Mouse (Mus musculus): ENCODE data around the gene Lhfpl5. TPM values are rescaled to one million over a fixed set of nuclear protein-coding genes. Genes with fewer than 3 reads are reported as not detected.
"Not testable (repeated sequence)": the region's sequence is repeated elsewhere in the genome, so short reads cannot be mapped to it uniquely, and the experiment has no call there.

Gene Lhfpl5
- polyA plus RNA-seq, 1 experiment from 2014 or later = 0.32 TPM

- H3K9me3 ChIP-seq (replicated peaks) = no peaks in the 10 kb centered on the region
- no peaks in the 10 kb centered on the region for H3K36me3 ChIP-seq
- no peak overlapping the region for H3K27ac ChIP-seq
- no peak overlapping the region for H3K4me2 ChIP-seq
- H3K27me3 ChIP-seq (replicated peaks) = peaks cover 17% of the 10 kb centered on the region; the same call in 1 of the 2 replicates
- H3K9ac ChIP-seq = no peak overlapping the region
- no peak overlapping the region for H3K4me3 ChIP-seq
- peaks cover 13% of the 10 kb centered on the region for H3K4me1 ChIP-seq
- no peak for ATAC-seq
- WGBS (ENCODE audit: insufficient replicate concordance) = 14% methylated on average over 14 of the region's 14 CpGs
Observed at GRCm38 (mm10) chr17:28553040-28553793, 22.2 kb upstream of the Lhfpl5 start.

GRCm38 (mm10) chr17:28554021-28554420 is 21.4 kb upstream of the Lhfpl5 start:
- not testable (repeated sequence) for H3K4me3 ChIP-seq; H3K4me2 ChIP-seq; ATAC-seq; H3K9me3 ChIP-seq (replicated peaks); H3K9ac ChIP-seq; H3K36me3 ChIP-seq; H3K27ac ChIP-seq
- Histone ChIP-seq H3K4me1 (peaks cover 13% of the 10 kb centered on the region), H3K27me3 (replicated peaks) (peaks cover 14% of the 10 kb centered on the region; the same call in 1 of the 2 replicates)
- 76% methylated on average over 4 of the region's 4 CpGs for WGBS (ENCODE audit: insufficient replicate concordance)

- WGBS (ENCODE audit: insufficient replicate concordance) = 30% methylated on average over 6 of the region's 6 CpGs
- Histone ChIP-seq H3K36me3 (no peaks in the 10 kb centered on the region), H3K27ac (no peak overlapping the region), H3K9ac (no peak overlapping the region), H3K4me2 (no peak overlapping the region), H3K27me3 (replicated peaks) (peaks cover 9% of the 10 kb centered on the region; the same call in 1 of the 2 replicates), H3K4me3 (no peak overlapping the region), H3K9me3 (replicated peaks) (no peaks in the 10 kb centered on the region), H3K4me1 (peaks cover 18% of the 10 kb centered on the region)
- peak; percentile 33; the same call in 1 of the 2 replicates for ATAC-seq
Observed at GRCm38 (mm10) chr17:28556635-28557396, 18.6 kb upstream of the Lhfpl5 start.

GRCm38 (mm10) chr17:28557772-28558171 is 17.7 kb upstream of the Lhfpl5 start:
- WGBS (ENCODE audit: insufficient replicate concordance) = 58% methylated on average over 6 of the region's 6 CpGs
- H3K9ac ChIP-seq = no peak overlapping the region
- H3K36me3 ChIP-seq = no peaks in the 10 kb centered on the region
- no peak for ATAC-seq
- H3K27ac ChIP-seq = no peak overlapping the region
- peaks cover 9% of the 10 kb centered on the region; the same call in 1 of the 2 replicates for H3K27me3 ChIP-seq (replicated peaks)
- H3K4me1 ChIP-seq = peaks cover 18% of the 10 kb centered on the region
- H3K4me2 ChIP-seq = no peak overlapping the region
- H3K9me3 ChIP-seq (replicated peaks) = no peaks in the 10 kb centered on the region
- H3K4me3 ChIP-seq = no peak overlapping the region

- Histone ChIP-seq H3K9ac (no peak within 1 kb of the TSS), H3K9me3 (replicated peaks) (no peaks in the 10 kb centered on the region), H3K27ac (no peak within 1 kb of the TSS), H3K4me1 (peaks cover 18% of the 10 kb centered on the region), H3K4me2 (no peak within 1 kb of the TSS), H3K36me3 (no peaks in the 10 kb centered on the region), H3K4me3 (no peak within 1 kb of the TSS), H3K27me3 (replicated peaks) (peaks cover 9% of the 10 kb centered on the region; the same call in 1 of the 2 replicates)
- no peak for ATAC-seq
- 58% methylated on average over 4 of the region's 4 CpGs for WGBS (ENCODE audit: insufficient replicate concordance)
Observed at GRCm38 (mm10) chr17:28560598-28560997, 14.8 kb upstream of the Lhfpl5 start, which contains the start of gene Clps. Clps (minus strand) TSS chr17:28560766.

- H3K9ac ChIP-seq = no peak overlapping the region
- H3K27me3 ChIP-seq (replicated peaks) = peaks cover 9% of the 10 kb centered on the region; the same call in 1 of the 2 replicates
- WGBS (ENCODE audit: insufficient replicate concordance) = 47% methylated on average over 7 of the region's 7 CpGs
- no peak overlapping the region for H3K4me3 ChIP-seq
- no peak overlapping the region for H3K27ac ChIP-seq
- no peak for ATAC-seq
- H3K9me3 ChIP-seq (replicated peaks) = no peaks in the 10 kb centered on the region
- H3K4me1 ChIP-seq = peaks cover 10% of the 10 kb centered on the region
- no peaks in the 10 kb centered on the region for H3K36me3 ChIP-seq
- H3K4me2 ChIP-seq = no peak overlapping the region
Observed at GRCm38 (mm10) chr17:28561613-28562012, 13.8 kb upstream of the Lhfpl5 start.

GRCm38 (mm10) chr17:28565181-28565580 is 10.3 kb upstream of the Lhfpl5 start:
- H3K27ac ChIP-seq = no peak overlapping the region
- H3K9ac ChIP-seq = no peak overlapping the region
- no peak overlapping the region for H3K4me3 ChIP-seq
- no peaks in the 10 kb centered on the region for H3K9me3 ChIP-seq (replicated peaks)
- no peak for ATAC-seq
- H3K27me3 ChIP-seq (replicated peaks) = 0 out of 2 replicates have a peak, but pooled peaks cover 5% of the 10 kb centered on the region
- no peaks in the 10 kb centered on the region for H3K36me3 ChIP-seq
- no peak overlapping the region for H3K4me2 ChIP-seq
- peaks cover 5% of the 10 kb centered on the region; the same call in 1 of the 2 replicates for H3K4me1 ChIP-seq

GRCm38 (mm10) chr17:28567541-28567940 is 7.9 kb upstream of the Lhfpl5 start:
- H3K9ac ChIP-seq = no peak overlapping the region
- no peaks in the 10 kb centered on the region for H3K36me3 ChIP-seq
- WGBS (ENCODE audit: insufficient replicate concordance) = 46% methylated on average over 3 of the region's 3 CpGs
- no peak overlapping the region for H3K4me3 ChIP-seq
- no peak overlapping the region for H3K27ac ChIP-seq
- H3K4me2 ChIP-seq = no peak overlapping the region
- no peaks in the 10 kb centered on the region for H3K9me3 ChIP-seq (replicated peaks)
- no peak for ATAC-seq
- H3K27me3 ChIP-seq (replicated peaks) = no peaks in the 10 kb centered on the region
- H3K4me1 ChIP-seq = no peaks in the 10 kb centered on the region

GRCm38 (mm10) chr17:28571868-28572267 is 3.6 kb upstream of the Lhfpl5 start:
- H3K4me1 ChIP-seq = peaks cover 7% of the 10 kb centered on the region
- no peaks in the 10 kb centered on the region for H3K36me3 ChIP-seq
- H3K9me3 ChIP-seq (replicated peaks) = no peaks in the 10 kb centered on the region
- WGBS (ENCODE audit: insufficient replicate concordance) = 62% methylated on average over 3 of the region's 3 CpGs
- H3K27ac ChIP-seq = no peak overlapping the region
- H3K27me3 ChIP-seq (replicated peaks) = peaks cover 22% of the 10 kb centered on the region
- no peak overlapping the region for H3K4me2 ChIP-seq
- no peak overlapping the region for H3K4me3 ChIP-seq
- ATAC-seq = no peak
- no peak overlapping the region for H3K9ac ChIP-seq

- Histone ChIP-seq H3K36me3 (no peaks in the 10 kb centered on the region), H3K4me3 (no peak overlapping the region), H3K4me2 (no peak overlapping the region), H3K4me1 (peaks cover 7% of the 10 kb centered on the region), H3K9me3 (replicated peaks) (no peaks in the 10 kb centered on the region), H3K9ac (no peak overlapping the region), H3K27ac (no peak overlapping the region), H3K27me3 (replicated peaks) (peaks cover 22% of the 10 kb centered on the region)
- ATAC-seq = no peak
- WGBS (ENCODE audit: insufficient replicate concordance) = 58% methylated on average over 7 of the region's 7 CpGs
Observed at GRCm38 (mm10) chr17:28572521-28572920, 2.9 kb upstream of the Lhfpl5 start.

GRCm38 (mm10) chr17:28572941-28573340 is 2.5 kb upstream of the Lhfpl5 start:
- Histone ChIP-seq H3K4me2 (no peak overlapping the region), H3K9me3 (replicated peaks) (no peaks in the 10 kb centered on the region), H3K9ac (no peak overlapping the region), H3K27ac (no peak overlapping the region), H3K27me3 (replicated peaks) (peaks cover 22% of the 10 kb centered on the region), H3K4me3 (no peak overlapping the region), H3K4me1 (peaks cover 7% of the 10 kb centered on the region), H3K36me3 (no peaks in the 10 kb centered on the region)
- no peak for ATAC-seq
- 65% methylated on average over 6 of the region's 6 CpGs for WGBS (ENCODE audit: insufficient replicate concordance)

GRCm38 (mm10) chr17:28580396-28580795 is 5.0 kb downstream of the Lhfpl5 start:
- ATAC-seq = 0 out of 2 replicates have a peak, but pooled peaks have one; percentile 45
- H3K9ac ChIP-seq = no peak overlapping the region
- no peak overlapping the region for H3K27ac ChIP-seq
- no peak overlapping the region for H3K4me2 ChIP-seq
- H3K36me3 ChIP-seq = no peaks in the 10 kb centered on the region
- H3K27me3 ChIP-seq (replicated peaks) = peaks cover 11% of the 10 kb centered on the region
- no peaks in the 10 kb centered on the region for H3K9me3 ChIP-seq (replicated peaks)
- 5% methylated on average over 9 of the region's 9 CpGs for WGBS (ENCODE audit: insufficient replicate concordance)
- H3K4me1 ChIP-seq = peaks cover 7% of the 10 kb centered on the region
- no peak overlapping the region for H3K4me3 ChIP-seq

Data from liver, embryonic 12.5 days (tissue).